Mouse (Mus musculus) stomach, postnatal 0 days (tissue): ENCODE data around the gene Gpr171.
"Not testable (repeated sequence)": the region's sequence is repeated elsewhere in the genome, so short reads cannot be mapped to it uniquely, and the experiment has no call there.

Source experiments
- CTCF ChIP-seq: IDR thresholded peaks from 2 replicates; pipeline ENCODE4 v1.5.1; 2016; ENCODE audit warnings: antibody characterized with exemption, low read depth, mild to moderate bottlenecking, moderate library complexity
- EP300 ChIP-seq: optimal IDR thresholded peaks from 2 replicates; pipeline ENCODE3; 2016; ENCODE audit warnings: antibody characterized with exemption

- not testable (repeated sequence) for TF ChIP-seq CTCF, EP300
Measured at GRCm38 (mm10) chr3:59113291-59113690, 11.7 kb upstream of the Gpr171 start.
